Mouse (Mus musculus) forebrain, postnatal 0 days (tissue): ENCODE measurements at regions not wholly inside any gene's neighbourhood (a gene's known extent, or its start where the extent isn't known, plus 50 kb on each side); places are given as distances from the start of the nearest gene placed in this dataset.

Experiments
- ATAC-seq: fragments of 200-750 bp; cut with Nextera tagmentation; 2 replicates; pipeline ENCODE4 v1.8.0; 2017; ENCODE audit warnings: mild to moderate bottlenecking, moderate library complexity
- DNase-seq: peaks from one replicate; pipeline ENCODE4 v3.0.0-alpha.2; 2015
- H3K27ac ChIP-seq: fragments of 300-500 bp; sonication (generic); 2 replicates; pipeline ENCODE4 v1.5.1; 2014; ENCODE audit warnings: low read depth, mild to moderate bottlenecking, antibody characterized with exemption, low read length, moderate library complexity, mixed read lengths
- H3K27me3 ChIP-seq: fragments of 300-500 bp; sonication (generic); 2 replicates; pipeline ENCODE4 v1.6.1; 2014; ENCODE audit warnings: mild to moderate bottlenecking, low read length, mixed read lengths; ENCODE audit not compliant: insufficient read depth
- H3K36me3 ChIP-seq: fragments of 300-500 bp; sonication (generic); 2 replicates; pipeline ENCODE4 v1.6.1; 2014; ENCODE audit warnings: mild to moderate bottlenecking, moderate library complexity; ENCODE audit not compliant: insufficient read depth
- H3K4me1 ChIP-seq: fragments of 300-500 bp; sonication (generic); 2 replicates; pipeline ENCODE4 v1.6.1; 2014; ENCODE audit warnings: antibody characterized with exemption; ENCODE audit not compliant: insufficient read depth
- H3K4me2 ChIP-seq: fragments of 300-500 bp; sonication (generic); 2 replicates; pipeline ENCODE4 v1.6.1; 2014; ENCODE audit warnings: low read depth, mild to moderate bottlenecking, moderate library complexity
- H3K4me3 ChIP-seq: fragments of 300-500 bp; sonication (generic); 2 replicates; pipeline ENCODE4 v1.5.1; 2014; ENCODE audit warnings: low read depth, low read length, mixed read lengths
- H3K9ac ChIP-seq: fragments of 300-500 bp; sonication (generic); 2 replicates; pipeline ENCODE4 v1.6.1; 2014; ENCODE audit warnings: mild to moderate bottlenecking
- H3K9me3 ChIP-seq: fragments of 300-500 bp; sonication (generic); 2 replicates; pipeline ENCODE4 v1.6.1; 2016; ENCODE audit warnings: low read length
- CTCF ChIP-seq: sonication (generic); IDR thresholded peaks from 2 replicates; pipeline ENCODE4 v1.5.1; 2016; ENCODE audit warnings: antibody characterized with exemption, control low read depth, low read depth
- whole genome bisulfite sequencing: fragments of 180-500 bp; shearing (Covaris S2); extraction: QIAGEN DNeasy Blood & Tissue Kit; methylation state at CpG from one replicate; pipeline ENCODE4 v1.1.7; 2014; 5-methylcytosine and 5-hydroxymethylcytosine counted together

DNA sequence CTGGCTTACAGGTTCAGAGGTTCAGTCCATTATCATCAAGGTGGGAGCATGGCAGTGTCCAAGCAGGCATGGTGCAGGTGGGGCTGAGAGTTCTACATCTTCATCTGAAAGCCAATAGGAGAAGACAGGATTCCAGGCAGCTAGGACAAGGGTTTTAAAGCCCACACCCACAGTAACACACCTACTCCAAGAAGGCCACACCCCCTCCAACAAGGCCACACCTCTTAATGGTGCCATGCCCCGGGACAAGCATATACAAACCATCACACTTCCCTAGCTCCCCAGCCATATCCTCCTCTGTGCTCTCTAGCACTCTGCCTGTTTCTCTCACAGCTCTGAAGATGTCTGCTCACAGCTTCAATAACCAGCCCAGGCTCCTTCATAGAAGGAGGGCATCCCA is 61.8 kb upstream of the Ywhaq start:
- ATAC-seq (no peak), DNase-seq (no peak)
- Histone ChIP-seq H3K4me2 (no peak overlapping the region), H3K27ac (no peak overlapping the region), H3K9me3 (no peaks in the 10 kb centered on the region), H3K4me1 (no peaks in the 10 kb centered on the region), H3K27me3 (no peaks in the 10 kb centered on the region), H3K4me3 (no peak overlapping the region), H3K36me3 (no peaks in the 10 kb centered on the region), H3K9ac (no peak overlapping the region)
- no peak for TF ChIP-seq CTCF
- WGBS: 50% methylated on average over 1 of the region's 1 CpGs

DNA sequence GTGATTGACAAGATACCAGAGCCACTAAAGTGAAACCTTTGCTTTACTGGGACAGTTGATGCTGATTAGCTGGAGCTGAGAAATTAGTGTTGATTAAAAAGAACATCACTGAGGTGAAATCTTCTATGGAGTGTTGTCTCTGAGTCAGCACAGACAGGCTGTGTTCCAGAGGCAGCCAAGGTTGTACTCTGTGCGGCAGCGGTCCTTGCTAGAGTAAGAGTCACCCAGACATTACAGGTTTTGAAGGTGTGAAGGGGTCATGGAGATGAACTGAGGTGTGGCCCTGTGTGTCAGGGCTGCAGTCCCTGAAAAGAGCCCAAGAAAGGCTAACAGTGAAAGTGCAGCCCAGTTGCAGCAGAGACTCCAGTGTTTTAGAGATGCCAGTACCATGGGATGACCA is 59.1 kb upstream of the Ywhaq start:
- Histone ChIP-seq H3K4me3 (no peak overlapping the region), H3K9ac (no peak overlapping the region), H3K36me3 (no peaks in the 10 kb centered on the region), H3K9me3 (no peaks in the 10 kb centered on the region), H3K4me2 (no peak overlapping the region), H3K27me3 (no peaks in the 10 kb centered on the region), H3K27ac (no peak overlapping the region), H3K4me1 (no peaks in the 10 kb centered on the region)
- DNase-seq (no peak), ATAC-seq (no peak)
- TF ChIP-seq CTCF: no peak
- 89% methylated on average over 2 of the region's 2 CpGs for WGBS

DNA sequence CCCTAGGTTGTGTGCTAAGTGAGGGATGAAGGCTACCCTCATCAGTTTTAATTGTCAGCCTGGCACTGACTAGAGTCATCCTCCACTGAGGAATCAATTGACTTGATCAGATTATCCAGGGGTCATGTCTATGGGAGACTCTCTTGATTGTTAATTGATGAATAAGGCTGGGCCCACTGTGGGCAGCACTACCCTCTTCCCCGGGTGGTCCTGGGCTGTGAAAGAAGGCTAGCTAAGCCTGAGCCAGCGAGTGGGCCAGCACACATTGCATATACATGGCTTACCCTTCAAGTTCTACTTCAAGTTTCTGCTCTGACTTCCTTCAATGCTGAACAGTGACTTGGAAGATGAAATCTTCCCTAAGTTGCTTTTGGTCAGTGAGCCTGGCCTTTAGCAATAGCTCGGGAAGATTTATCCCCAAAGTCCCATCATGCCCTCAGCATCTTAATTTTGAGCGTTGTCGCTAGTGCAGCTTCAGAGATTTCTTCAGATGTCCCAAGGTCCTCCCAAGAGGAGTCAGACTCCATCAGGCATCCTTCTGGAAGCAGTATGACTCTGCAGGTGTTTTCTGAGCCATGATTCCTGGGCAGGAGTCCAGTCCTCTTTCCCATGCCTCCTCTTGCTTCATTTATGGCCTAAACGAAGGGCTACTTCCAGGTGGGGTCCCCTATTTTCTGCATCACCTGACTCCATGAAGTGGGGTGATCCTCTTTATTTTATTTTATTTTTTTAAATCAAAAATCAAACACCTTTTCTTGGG is 55.7 kb upstream of the Ywhaq start:
- 81% methylated on average over 6 of the region's 6 CpGs for WGBS
- H3K27me3 ChIP-seq: no peaks in the 10 kb centered on the region
- DNase-seq (no peak), ATAC-seq (no peak)
- no peak overlapping the region for H3K4me3 ChIP-seq
- TF ChIP-seq CTCF: no peak
- no peak overlapping the region for H3K27ac ChIP-seq
- H3K4me2 ChIP-seq: no peak overlapping the region
- no peaks in the 10 kb centered on the region for H3K4me1 ChIP-seq
- H3K36me3 ChIP-seq: no peaks in the 10 kb centered on the region
- no peak overlapping the region for H3K9ac ChIP-seq
- H3K9me3 ChIP-seq: no peaks in the 10 kb centered on the region

DNA sequence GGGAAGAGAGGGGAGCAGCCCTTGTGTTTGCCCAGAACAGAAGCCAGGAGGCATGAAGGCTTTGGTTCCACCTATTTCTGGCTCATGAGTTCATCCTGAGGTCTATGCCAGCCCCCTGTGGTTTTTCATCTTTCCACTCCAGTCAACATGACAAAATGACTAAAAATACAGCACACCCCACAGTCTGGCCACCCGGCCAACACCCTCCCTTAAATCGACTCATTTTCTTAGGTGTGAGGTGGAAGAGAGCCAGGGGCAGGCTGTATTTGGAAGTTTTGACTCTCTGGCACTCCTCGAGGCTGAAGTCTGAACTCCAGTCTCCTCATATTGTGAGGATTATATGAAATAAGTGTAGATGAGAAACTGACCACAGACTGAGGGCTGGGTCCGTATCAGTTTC is 55.0 kb upstream of the Ywhaq start:
- ATAC-seq (peak; percentile 61), DNase-seq (peak; percentile 20)
- no peaks in the 10 kb centered on the region for H3K9me3 ChIP-seq
- H3K9ac ChIP-seq: no peak overlapping the region
- 52% methylated on average over 4 of the region's 4 CpGs for WGBS
- H3K4me3 ChIP-seq: no peak overlapping the region
- H3K27ac ChIP-seq: no peak overlapping the region
- H3K4me2 ChIP-seq: no peak overlapping the region
- H3K4me1 ChIP-seq: no peaks in the 10 kb centered on the region
- H3K27me3 ChIP-seq: no peaks in the 10 kb centered on the region
- TF ChIP-seq CTCF: 0 out of 2 replicates have a peak, but pooled peaks have one; percentile 15
- H3K36me3 ChIP-seq: no peaks in the 10 kb centered on the region

DNA sequence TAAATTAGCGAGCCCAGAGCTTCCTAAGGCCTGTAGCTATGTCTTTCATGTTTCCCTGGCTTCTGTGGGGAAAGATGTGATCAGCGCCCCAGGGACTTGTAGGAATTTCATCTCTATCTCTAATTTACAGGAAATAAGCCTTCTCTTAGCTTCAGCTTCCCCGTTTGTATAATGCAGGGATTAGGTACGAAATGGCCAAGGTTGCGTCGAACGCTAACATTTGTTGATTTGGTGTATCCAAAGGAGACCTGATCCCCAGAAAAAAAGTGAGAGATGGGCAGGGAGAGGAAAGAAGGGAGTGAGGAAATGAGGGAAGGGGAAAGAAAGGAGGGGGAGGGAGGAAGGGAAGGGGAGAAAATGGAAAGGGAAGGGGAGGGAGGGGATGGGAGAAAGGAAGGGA is 54.5 kb upstream of the Ywhaq start:
- H3K27ac ChIP-seq: no peak overlapping the region
- no peak overlapping the region for H3K4me3 ChIP-seq
- H3K27me3 ChIP-seq: no peaks in the 10 kb centered on the region
- no peak for ATAC-seq
- no peak for DNase-seq
- no peaks in the 10 kb centered on the region for H3K36me3 ChIP-seq
- no peak for TF ChIP-seq CTCF
- H3K9me3 ChIP-seq: no peaks in the 10 kb centered on the region
- 86% methylated on average over 7 of the region's 7 CpGs for WGBS
- H3K9ac ChIP-seq: no peak overlapping the region
- H3K4me2 ChIP-seq: no peak overlapping the region
- H3K4me1 ChIP-seq: no peaks in the 10 kb centered on the region

DNA sequence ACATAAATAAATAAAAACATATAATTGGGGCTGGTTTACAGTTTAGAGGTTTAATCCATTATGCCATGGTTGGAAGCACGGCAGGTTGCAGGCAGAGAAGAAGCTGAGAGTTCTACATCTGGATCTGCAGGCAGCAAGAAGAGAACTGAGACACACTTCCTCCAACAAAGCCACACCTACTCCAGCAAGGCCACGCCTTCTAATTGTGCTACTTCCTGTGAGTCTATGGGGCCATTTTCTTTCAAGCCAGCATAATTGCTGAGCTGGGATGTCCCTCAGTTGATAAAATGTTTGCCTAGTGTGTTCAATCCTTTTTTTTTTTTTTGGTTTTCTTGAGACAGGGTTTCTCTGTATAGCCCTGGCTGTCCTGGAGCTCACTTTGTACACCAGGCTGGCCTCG is 52.8 kb upstream of the Ywhaq start:
- TF ChIP-seq CTCF: no peak
- H3K36me3 ChIP-seq: no peaks in the 10 kb centered on the region
- no peaks in the 10 kb centered on the region for H3K27me3 ChIP-seq
- H3K4me3 ChIP-seq: no peak overlapping the region
- no peaks in the 10 kb centered on the region for H3K4me1 ChIP-seq
- no peak overlapping the region for H3K27ac ChIP-seq
- no peaks in the 10 kb centered on the region for H3K9me3 ChIP-seq
- 93% methylated on average over 3 of the region's 3 CpGs for WGBS
- ATAC-seq (no peak), DNase-seq (no peak)
- no peak overlapping the region for H3K4me2 ChIP-seq
- no peak overlapping the region for H3K9ac ChIP-seq
